Mouse (Mus musculus) liver, embryonic 11.5 days (tissue): ENCODE data around the gene Ppp1r12b. TPM values are rescaled to one million over a fixed set of nuclear protein-coding genes. Genes with fewer than 3 reads are reported as not detected.
A peak's percentile ranks its signal among the peaks of the same experiment; 100 is the strongest.

Source experiments
- ATAC-seq: fragments of 200-750 bp; cut with Nextera tagmentation; replicated peaks from 2 replicates; pipeline ENCODE4 v1.8.0; 2017; ENCODE audit warnings: moderate number of reproducible peaks, mild to moderate bottlenecking, moderate TSS enrichment, moderate library complexity; ENCODE audit not compliant: low FRiP score
- DNase-seq: peaks from one replicate; pipeline ENCODE4 v3.0.0-alpha.2; 2017; ENCODE audit warnings: low spot score
- H3K27ac ChIP-seq: fragments of 300-500 bp; sonication (generic); 2 replicates; pipeline ENCODE4 v1.5.1; 2014; ENCODE audit warnings: mild to moderate bottlenecking, low read depth, low read length, control low read depth
- H3K27me3 ChIP-seq: fragments of 300-500 bp; sonication (generic); replicated peaks from 2 replicates; pipeline ENCODE4 v1.6.1; 2014; ENCODE audit warnings: low read length, mixed read lengths; ENCODE audit not compliant: control insufficient read depth, insufficient read depth
- H3K36me3 ChIP-seq: fragments of 300-500 bp; sonication (generic); 2 replicates; pipeline ENCODE4 v1.6.1; 2014; ENCODE audit warnings: mild to moderate bottlenecking, low read length, moderate library complexity, mixed read lengths; ENCODE audit not compliant: control insufficient read depth, insufficient read depth
- H3K4me1 ChIP-seq: fragments of 300-500 bp; sonication (generic); replicated peaks from 2 replicates; pipeline ENCODE4 v1.6.1; 2014; ENCODE audit warnings: low read length, mixed read lengths; ENCODE audit not compliant: control insufficient read depth, insufficient read depth
- H3K4me2 ChIP-seq: fragments of 300-500 bp; sonication (generic); 2 replicates; pipeline ENCODE4 v1.6.1; 2014; ENCODE audit warnings: mild to moderate bottlenecking, control low read depth, moderate library complexity
- H3K4me3 ChIP-seq: fragments of 300-500 bp; sonication (generic); 2 replicates; pipeline ENCODE4 v1.5.1; 2014; ENCODE audit warnings: low read depth, low read length, control low read depth
- H3K9ac ChIP-seq: fragments of 300-500 bp; sonication (generic); 2 replicates; pipeline ENCODE4 v1.6.1; 2014; ENCODE audit warnings: low read depth, low read length, control low read depth
- H3K9me3 ChIP-seq: fragments of 300-500 bp; sonication (generic); 2 replicates; pipeline ENCODE4 v1.6.1; 2016; ENCODE audit warnings: low read length, inconsistent platforms, mixed read lengths; ENCODE audit not compliant: control insufficient read depth
- WGBS: fragments of 180-500 bp; shearing (Covaris S2); extraction: QIAGEN DNeasy Blood & Tissue Kit; methylation state at CpG from one replicate; pipeline ENCODE4 v1.1.7; 2014; 5-methylcytosine and 5-hydroxymethylcytosine counted together
- polyA plus RNA-seq: library from polyadenylated mRNA; unstranded; fragments of >200 nt; fragmentation: Nextera tagmentation; extraction: Ambion mirVana; gene quantifications from 2 replicates; pipeline ENCODE4 v1.2.1, GENCODE M21; 2014

The Ppp1r12b gene
- polyA plus RNA-seq, 1 experiment from 2014 or later = 4.4 TPM

- no peaks in the 10 kb centered on the region for H3K27me3 ChIP-seq
- H3K4me2 ChIP-seq = no peak overlapping the region
- H3K4me1 ChIP-seq = peaks cover 5% of the 10 kb centered on the region; the same call in 1 of the 2 replicates
- no peaks in the 10 kb centered on the region for H3K36me3 ChIP-seq
- 75% methylated on average over 10 of the region's 10 CpGs for WGBS
- no peak overlapping the region for H3K27ac ChIP-seq
- H3K9ac ChIP-seq = no peak overlapping the region
- no peak overlapping the region for H3K4me3 ChIP-seq
- ATAC-seq (no peak), DNase-seq (no peak)
- no peaks in the 10 kb centered on the region for H3K9me3 ChIP-seq
These were observed 199.4 kb downstream of the Ppp1r12b start for GRCm38 (mm10) chr1:134756190-134756873.

- Histone ChIP-seq H3K9ac (no peak overlapping the region), H3K4me1 (peaks cover 5% of the 10 kb centered on the region; the same call in 1 of the 2 replicates), H3K27me3 (no peaks in the 10 kb centered on the region), H3K36me3 (no peaks in the 10 kb centered on the region), H3K4me2 (no peak overlapping the region), H3K4me3 (no peak overlapping the region), H3K27ac (no peak overlapping the region), H3K9me3 (no peaks in the 10 kb centered on the region)
- 68% methylated on average over 13 of the region's 13 CpGs for WGBS
- DNase-seq (no peak), ATAC-seq (no peak)
These were observed 200.1 kb downstream of the Ppp1r12b start for GRCm38 (mm10) chr1:134755548-134756189.

DNA sequence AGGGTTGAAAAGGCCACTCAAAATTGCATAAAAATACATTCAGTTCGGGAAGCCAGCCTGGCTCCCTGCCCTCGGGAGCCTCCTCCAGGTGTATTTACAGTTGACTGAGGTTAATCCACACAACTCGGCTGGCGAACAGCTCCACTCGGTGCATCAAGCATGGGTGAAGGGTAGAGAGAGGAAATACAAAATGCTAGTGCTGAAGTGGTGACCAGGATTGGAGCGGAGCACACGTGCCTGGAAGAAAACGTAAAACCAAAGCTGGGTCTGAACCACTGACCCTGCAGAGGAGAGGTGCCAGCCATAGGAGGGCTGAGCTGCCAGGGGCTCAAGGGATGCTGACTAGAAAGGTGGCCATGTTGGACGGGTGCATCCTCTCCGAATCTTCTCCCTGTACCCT is 200.9 kb downstream of the Ppp1r12b start:
- no peak for DNase-seq
- H3K4me1 ChIP-seq = peaks cover 5% of the 10 kb centered on the region; the same call in 1 of the 2 replicates
- no peak overlapping the region for H3K4me3 ChIP-seq
- H3K9me3 ChIP-seq = no peaks in the 10 kb centered on the region
- no peak overlapping the region for H3K9ac ChIP-seq
- no peak overlapping the region for H3K27ac ChIP-seq
- 84% methylated on average over 10 of the region's 10 CpGs for WGBS
- H3K27me3 ChIP-seq = no peaks in the 10 kb centered on the region
- no peak overlapping the region for H3K4me2 ChIP-seq
- no peak for ATAC-seq
- H3K36me3 ChIP-seq = no peaks in the 10 kb centered on the region

- no peak for ATAC-seq
- no peaks in the 10 kb centered on the region for H3K9me3 ChIP-seq
- peaks cover 5% of the 10 kb centered on the region; the same call in 1 of the 2 replicates for H3K4me1 ChIP-seq
- no peak overlapping the region for H3K9ac ChIP-seq
- no peaks in the 10 kb centered on the region for H3K36me3 ChIP-seq
- H3K4me2 ChIP-seq = no peak overlapping the region
- H3K4me3 ChIP-seq = no peak overlapping the region
- no peak overlapping the region for H3K27ac ChIP-seq
- WGBS = 66% methylated on average over 13 of the region's 13 CpGs
- DNase-seq = no peak
- no peaks in the 10 kb centered on the region for H3K27me3 ChIP-seq
These were observed 201.8 kb downstream of the Ppp1r12b start for GRCm38 (mm10) chr1:134753751-134754630.

DNA sequence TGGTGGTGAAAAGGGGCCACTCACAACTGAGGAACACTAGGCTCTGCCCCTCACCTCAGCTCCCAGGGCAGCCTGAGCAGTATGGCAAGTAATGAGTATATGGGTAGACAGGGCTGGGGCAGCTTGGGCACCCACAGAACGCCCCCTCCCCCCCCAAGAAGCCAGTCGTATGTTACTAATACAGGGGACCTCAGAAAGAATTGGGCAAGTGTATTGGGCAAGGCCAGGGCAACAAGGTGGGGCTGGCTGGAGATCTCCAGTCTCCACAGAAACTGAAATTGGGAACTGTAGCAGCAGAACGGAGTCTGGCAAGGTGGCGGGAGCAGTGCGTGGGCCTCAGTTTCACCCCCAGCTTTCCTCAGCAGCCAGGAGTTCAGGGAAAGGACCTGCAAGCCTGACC is 203.3 kb downstream of the Ppp1r12b start:
- Histone ChIP-seq H3K4me2 (no peak overlapping the region), H3K27ac (no peak overlapping the region), H3K4me3 (no peak overlapping the region), H3K27me3 (no peaks in the 10 kb centered on the region), H3K36me3 (no peaks in the 10 kb centered on the region), H3K9me3 (no peaks in the 10 kb centered on the region), H3K9ac (no peak overlapping the region), H3K4me1 (peaks cover 6% of the 10 kb centered on the region; the same call in 1 of the 2 replicates)
- ATAC-seq (no peak), DNase-seq (no peak)
- 75% methylated on average over 5 of the region's 5 CpGs for WGBS

GRCm38 (mm10) chr1:134749889-134750288 is 205.9 kb downstream of the Ppp1r12b start:
- Histone ChIP-seq H3K4me3 (no peak overlapping the region), H3K4me1 (peaks cover 10% of the 10 kb centered on the region), H3K9ac (no peak overlapping the region), H3K27me3 (no peaks in the 10 kb centered on the region), H3K4me2 (no peak overlapping the region), H3K27ac (no peak overlapping the region), H3K36me3 (no peaks in the 10 kb centered on the region), H3K9me3 (no peaks in the 10 kb centered on the region)
- ATAC-seq (no peak), DNase-seq (no peak)
- WGBS = 77% methylated on average over 7 of the region's 7 CpGs

GRCm38 (mm10) chr1:134747236-134748174 is 208.2 kb downstream of the Ppp1r12b start:
- peak; percentile 81 for DNase-seq
- H3K27ac ChIP-seq = no peak overlapping the region
- no peaks in the 10 kb centered on the region for H3K27me3 ChIP-seq
- H3K4me3 ChIP-seq = peak overlapping the region; percentile 30; the same call in 1 of the 2 replicates
- 11% methylated on average over 23 of the region's 23 CpGs for WGBS
- H3K9me3 ChIP-seq = no peaks in the 10 kb centered on the region
- peaks cover 10% of the 10 kb centered on the region for H3K4me1 ChIP-seq
- H3K4me2 ChIP-seq = peak overlapping the region; percentile 64
- no peaks in the 10 kb centered on the region for H3K36me3 ChIP-seq
- H3K9ac ChIP-seq = 0 out of 2 replicates have a peak overlapping the region, but pooled peaks have one; percentile 26
- peak; percentile 82 for ATAC-seq

DNA sequence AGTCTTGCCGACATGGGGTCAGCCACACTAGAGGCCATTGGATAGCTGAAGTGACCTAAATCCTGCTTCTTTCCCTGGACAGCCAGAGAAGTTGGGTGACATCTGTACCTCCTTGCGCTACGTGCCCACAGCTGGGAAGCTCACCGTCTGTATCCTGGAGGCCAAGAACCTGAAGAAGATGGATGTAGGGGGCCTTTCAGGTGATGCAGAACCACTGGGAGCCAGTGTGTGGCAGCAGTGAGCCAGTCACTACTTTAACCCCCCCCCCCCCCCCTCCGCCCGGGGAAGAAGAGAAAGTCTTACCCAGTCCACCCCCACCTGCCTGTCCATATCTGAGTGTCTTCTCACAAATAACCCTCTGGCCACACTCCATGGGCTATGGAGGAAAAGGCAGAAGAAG is 210.1 kb downstream of the Ppp1r12b start:
- no peak for DNase-seq
- H3K27me3 ChIP-seq = no peaks in the 10 kb centered on the region
- H3K27ac ChIP-seq = no peak overlapping the region
- peaks cover 15% of the 10 kb centered on the region for H3K4me1 ChIP-seq
- H3K36me3 ChIP-seq = no peaks in the 10 kb centered on the region
- 46% methylated on average over 6 of the region's 6 CpGs for WGBS
- H3K9me3 ChIP-seq = no peaks in the 10 kb centered on the region
- no peak overlapping the region for H3K4me3 ChIP-seq
- no peak overlapping the region for H3K9ac ChIP-seq
- H3K4me2 ChIP-seq = no peak overlapping the region
- ATAC-seq = no peak
